Mouse (Mus musculus) ES-E14 (cell line): ENCODE data around the gene Nav1. TPM values are rescaled to one million over a fixed set of nuclear protein-coding genes. Genes with fewer than 3 reads are reported as not detected.

Source experiments
- DNase-seq: peaks from one replicate; pipeline ENCODE4 v3.0.0-alpha.2; 2013; ENCODE audit warnings: low read depth, low spot score
- H3K27ac ChIP-seq: 2 replicates; pipeline ENCODE4 v1.5.1; 2012; ENCODE audit warnings: low read depth, mild to moderate bottlenecking, low read length, moderate library complexity, mixed read lengths; ENCODE audit not compliant: poor library complexity, insufficient read depth, severe bottlenecking
- H3K36me3 ChIP-seq: 2 replicates; pipeline ENCODE4 v1.6.1; 2012; ENCODE audit warnings: mild to moderate bottlenecking, low read length, moderate library complexity, mixed read lengths; ENCODE audit not compliant: control insufficient read depth, poor library complexity, insufficient read depth, severe bottlenecking
- H3K4me1 ChIP-seq, 2 experiments: fragments of 150-350 bp in 1 of 2; sonication (generic) in 1 of 2; 2 replicates each; pipeline ENCODE4 v1.6.1; 2012; ENCODE audit warnings: low read length in 2 of 2, mild to moderate bottlenecking in 1 of 2, mixed read lengths in 1 of 2; ENCODE audit not compliant: control insufficient read depth in 2 of 2, insufficient read depth in 2 of 2, poor library complexity in 1 of 2
- H3K4me3 ChIP-seq, 2 experiments: fragments of 150-350 bp in 1 of 2; sonication (generic) in 1 of 2; 2 replicates each; pipeline ENCODE4 v1.5.1; 2012; ENCODE audit warnings: low read length in 2 of 2, low read depth in 1 of 2, mild to moderate bottlenecking in 1 of 2, mixed read lengths in 1 of 2; ENCODE audit not compliant: insufficient read depth in 1 of 2, poor library complexity in 1 of 2, severe bottlenecking in 1 of 2
- H3K9ac ChIP-seq: 2 replicates; pipeline ENCODE4 v1.6.1; 2012; ENCODE audit warnings: low read depth, mild to moderate bottlenecking, low read length, mixed read lengths; ENCODE audit not compliant: poor library complexity, insufficient read depth, severe bottlenecking
- H3K9me3 ChIP-seq: fragments of 150-350 bp; sonication (generic); 2 replicates; pipeline ENCODE4 v1.6.1; 2012; ENCODE audit warnings: low read depth, mild to moderate bottlenecking, low read length; ENCODE audit not compliant: control insufficient read depth, insufficient read depth
- CHD2 ChIP-seq: IDR thresholded peaks from 2 replicates; pipeline ENCODE4 v1.6.1; 2014; ENCODE audit warnings: mild to moderate bottlenecking, low read depth, low read length, inconsistent platforms
- HCFC1 ChIP-seq: IDR thresholded peaks from 2 replicates; pipeline ENCODE4 v1.6.1; 2012; ENCODE audit warnings: low read length, inconsistent platforms, borderline replicate concordance; ENCODE audit not compliant: insufficient read depth
- MAFK ChIP-seq: IDR thresholded peaks from 2 replicates; pipeline ENCODE4 v1.6.1; 2014; ENCODE audit warnings: mild to moderate bottlenecking, low read depth, low read length, inconsistent platforms; ENCODE audit not compliant: insufficient read depth
- ZC3H11A ChIP-seq: IDR thresholded peaks from 2 replicates; pipeline ENCODE4 v1.6.1; 2012; ENCODE audit warnings: low read depth, mild to moderate bottlenecking, inconsistent platforms, low read length, borderline replicate concordance
- ZNF384 ChIP-seq: IDR thresholded peaks from 2 replicates; pipeline ENCODE4 v1.6.1; 2012; ENCODE audit warnings: low read depth, low read length, inconsistent platforms
- in situ Hi-C, 2 experiments: fragments of 600-800 bp; cut with MboI; formaldehyde crosslinking; loops; one replicate each; pipeline ENCODE4 v1.15.1; 2025; ENCODE audit warnings: low sequenced_read_pairs in 2 of 2, inconsistent platforms in 1 of 2; ENCODE audit not compliant: unreplicated experiment in 2 of 2
- total RNA-seq: library from RNA; depleted of rRNA; stranded (reverse); fragments of 300-350 nt; gene quantifications from 2 replicates; pipeline ENCODE4 v1.2.3, GENCODE M21; 2012

Nav1 gene
- total RNA-seq, 1 experiment = 11.4 TPM

DNA sequence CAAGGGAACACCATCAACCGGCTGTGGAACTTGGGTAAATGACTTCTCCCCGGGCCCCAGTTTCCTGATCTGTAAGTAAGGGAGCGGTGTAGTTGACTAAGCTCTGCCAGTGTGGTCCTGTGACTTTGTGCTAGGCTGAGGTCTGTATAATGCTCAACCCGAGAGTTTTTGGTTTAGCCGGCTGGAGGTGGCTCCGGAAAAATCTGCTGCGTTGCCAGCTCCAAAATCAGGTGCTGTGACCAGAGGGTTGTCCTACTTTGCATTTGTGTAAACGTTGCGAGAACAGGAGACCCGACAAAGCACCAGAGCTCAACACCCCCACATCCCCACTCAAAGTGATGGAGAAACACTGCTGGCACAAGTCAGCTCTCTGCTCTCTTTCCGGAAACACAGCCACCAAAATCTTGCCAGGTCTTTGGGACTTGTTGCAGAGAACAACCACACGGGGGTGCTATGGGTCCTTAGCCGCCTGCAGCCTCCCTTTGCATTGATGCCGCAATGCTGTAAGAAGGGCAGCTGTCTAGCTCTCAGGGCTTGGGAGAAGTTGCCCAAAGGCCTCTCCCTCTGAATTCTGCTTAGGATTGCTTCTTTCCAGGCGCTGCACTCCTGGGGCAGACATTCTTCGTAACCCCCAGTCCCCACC is 62.5 kb downstream of the Nav1 start:
- TF ChIP-seq ZC3H11A (peak; percentile 58; the same call in 1 of the 2 replicates), CHD2 (no peak), ZNF384 (peak; percentile 67; the same call in 1 of the 2 replicates)
- no peak overlapping the region for H3K9ac ChIP-seq
- H3K9me3 ChIP-seq = no peaks in the 10 kb centered on the region
- H3K4me1 ChIP-seq = no peaks in the 10 kb centered on the region; a peak in 1 of 4 replicates
- no peaks in the 10 kb centered on the region for H3K36me3 ChIP-seq
- H3K27ac ChIP-seq = no peak overlapping the region
- in situ Hi-C loops = loop anchor here in 1 of 2 experiments (5.0 kb wide), 1 partner anchor 128 kb away; no protein-coding TSS in a partner anchor
- peak; percentile 54 for DNase-seq
- no peak overlapping the region for H3K4me3 ChIP-seq

DNA sequence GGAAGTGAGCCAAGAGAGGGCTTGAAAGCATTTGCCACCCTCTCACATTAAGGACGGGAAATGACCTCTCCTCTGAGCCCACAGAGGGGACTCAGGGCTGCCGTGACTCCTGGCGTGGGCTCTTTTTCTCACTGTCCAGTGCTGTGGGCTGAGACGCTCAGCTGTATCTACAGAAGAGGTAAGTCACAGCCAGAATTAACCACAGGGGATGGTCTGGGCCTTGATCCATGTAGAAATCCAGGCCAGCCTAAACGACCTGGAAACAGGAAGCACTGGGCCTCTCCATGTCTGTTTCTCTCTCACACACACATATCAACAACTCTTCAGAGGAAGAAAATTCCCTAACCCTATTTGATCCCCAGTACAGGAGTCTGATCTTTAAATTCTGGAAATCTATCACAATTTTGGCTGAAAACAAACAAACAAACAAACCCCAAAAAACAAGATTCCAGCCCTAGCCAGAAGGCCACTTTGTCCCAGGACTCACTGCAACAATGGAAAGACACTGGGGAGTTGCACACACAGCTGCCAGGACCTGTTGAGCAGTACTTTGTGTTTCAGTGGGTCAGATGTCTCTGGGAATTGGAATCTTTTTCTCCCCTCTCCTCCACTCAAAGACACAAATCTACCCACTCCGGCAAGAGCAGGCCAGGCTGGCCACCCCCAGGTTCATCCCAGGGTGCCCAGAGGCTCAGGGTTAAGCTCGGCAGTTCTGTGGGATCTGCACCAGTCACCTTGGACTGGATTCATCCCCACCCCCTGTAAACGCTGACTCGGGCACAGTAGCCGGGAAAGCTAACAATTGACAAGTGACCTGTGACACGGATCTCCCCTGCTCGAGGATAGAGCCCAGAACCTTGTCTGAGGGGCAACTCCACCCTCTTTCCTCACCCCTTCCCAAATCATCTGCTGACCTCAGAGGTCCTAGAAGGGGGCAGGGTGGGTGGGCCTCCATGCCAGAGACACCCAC is 64.0 kb downstream of the Nav1 start:
- no peaks in the 10 kb centered on the region for H3K9me3 ChIP-seq
- no peak overlapping the region for H3K4me3 ChIP-seq
- no peak for DNase-seq
- in situ Hi-C loops = no loop called here
- no peaks in the 10 kb centered on the region for H3K4me1 ChIP-seq
- no peak overlapping the region for H3K9ac ChIP-seq
- no peaks in the 10 kb centered on the region for H3K36me3 ChIP-seq
- TF ChIP-seq MAFK (no peak), CHD2 (no peak), ZC3H11A (no peak), HCFC1 (no peak), ZNF384 (no peak)
- H3K27ac ChIP-seq = no peak overlapping the region

DNA sequence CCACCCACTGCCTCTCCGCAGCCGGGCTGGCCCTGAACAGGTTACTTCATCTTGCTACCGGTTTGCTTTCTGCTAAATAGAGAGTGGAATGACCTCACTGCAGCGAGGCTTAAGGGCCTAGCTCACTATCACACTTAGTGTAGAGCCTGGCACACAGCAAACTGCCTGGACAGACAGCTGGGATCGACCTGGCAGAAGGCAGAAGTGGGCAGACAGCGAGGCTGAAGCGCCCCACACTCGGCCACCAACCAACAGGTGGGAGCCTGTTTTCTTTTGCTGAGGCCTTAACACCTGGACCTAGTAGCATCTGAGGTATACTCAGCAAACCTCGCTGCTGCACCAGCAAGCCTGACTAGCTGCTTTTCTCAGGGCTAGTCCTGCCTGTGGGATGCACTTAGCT is 65.0 kb downstream of the Nav1 start:
- Histone ChIP-seq H3K4me3 (no peak overlapping the region), H3K9ac (no peak overlapping the region), H3K4me1 (no peaks in the 10 kb centered on the region), H3K9me3 (no peaks in the 10 kb centered on the region), H3K27ac (no peak overlapping the region), H3K36me3 (no peaks in the 10 kb centered on the region)
- in situ Hi-C loops = no loop called here
- no peak for DNase-seq
- TF ChIP-seq ZC3H11A = no peak
- no peak for TF ChIP-seq HCFC1
- no peak for TF ChIP-seq CHD2
- TF ChIP-seq ZNF384 = no peak
- no peak for TF ChIP-seq MAFK

DNA sequence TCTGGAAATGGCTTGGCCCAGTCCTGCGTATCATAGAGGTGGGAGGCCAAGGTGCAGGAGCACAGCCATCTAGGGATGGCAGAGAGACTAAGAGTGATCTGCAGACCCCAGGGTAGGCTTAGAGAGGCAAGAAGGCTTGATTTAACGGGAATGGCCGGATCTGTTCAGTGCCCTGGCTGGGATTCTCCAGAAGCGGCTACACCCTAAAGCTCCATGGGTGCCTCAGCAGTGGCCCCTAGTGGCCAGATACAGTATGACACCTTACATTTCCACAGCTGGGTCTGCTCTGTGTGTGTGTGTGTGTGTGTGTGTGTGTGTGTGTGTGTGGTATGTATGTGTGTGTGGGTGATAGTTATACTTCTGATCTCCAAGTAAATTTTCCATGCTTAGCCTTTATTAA is 66.8 kb downstream of the Nav1 start:
- Histone ChIP-seq H3K9me3 (no peaks in the 10 kb centered on the region), H3K4me1 (no peaks in the 10 kb centered on the region), H3K4me3 (no peak overlapping the region), H3K9ac (no peak overlapping the region), H3K27ac (no peak overlapping the region), H3K36me3 (no peaks in the 10 kb centered on the region; the same call in 1 of the 2 replicates)
- TF ChIP-seq ZC3H11A (peak; percentile 50; the same call in 1 of the 2 replicates), MAFK (no peak)
- DNase-seq = peak; percentile 90
- in situ Hi-C loops = no loop called here
